Mouse (Mus musculus): ENCODE measurements around the gene Taf5l. TPM values are rescaled to one million over a fixed set of nuclear protein-coding genes. Genes with fewer than 3 reads are reported as not detected.

Taf5l gene
- polyA plus RNA-seq, 1 experiment from 2014 or later, result 45.6 TPM

DNA sequence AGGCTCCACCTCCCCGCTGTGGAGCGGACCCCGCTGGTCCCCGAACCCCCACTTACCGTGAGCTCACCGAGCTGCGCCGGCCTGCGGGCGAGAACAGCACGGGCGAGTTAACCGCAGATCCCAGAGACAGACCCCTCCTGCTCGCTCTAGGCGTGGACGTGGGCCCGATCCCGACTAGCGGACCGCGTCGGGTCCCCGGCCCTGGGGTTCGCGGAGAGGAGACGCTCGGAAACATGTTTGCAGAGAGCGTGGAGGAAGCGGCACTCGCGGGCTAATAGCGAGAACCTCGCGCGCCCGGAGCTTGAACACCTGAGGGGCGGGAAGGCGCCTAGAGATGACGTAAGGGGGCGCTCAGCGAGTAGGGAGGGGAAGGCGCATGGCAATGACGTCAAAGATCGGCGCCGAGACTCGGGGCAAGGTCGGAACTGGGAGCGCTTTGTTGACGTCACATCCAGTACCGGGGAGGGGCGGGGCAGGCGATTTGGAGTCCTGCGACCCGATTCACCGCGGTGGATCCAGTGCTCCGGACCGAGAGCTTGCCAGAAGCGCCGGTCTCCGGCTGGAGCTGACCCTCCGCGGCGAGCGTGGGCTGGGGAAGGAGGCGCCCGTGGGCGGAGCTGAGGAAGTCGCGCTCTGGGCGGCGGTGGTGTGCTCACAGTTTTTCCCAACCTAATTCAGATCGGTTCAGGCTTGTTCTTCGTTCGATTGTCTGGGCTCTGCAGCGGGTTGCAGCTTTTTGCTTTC, 72.1 kb downstream of the Taf5l start, which contains the start of gene Nup133:
Gene Nup133 (minus strand): TSS at position 324 of the 744 bp plus-strand sequence.
- DNase-seq (ENCODE audit: low spot score) (peak; percentile 99), ATAC-seq (ENCODE audit: insufficient read depth, low FRiP score, low TSS enrichment) (peak; percentile 84)
- H3K27me3 ChIP-seq (ENCODE audit: control insufficient read depth, insufficient read depth, low read length), result no peaks in the 10 kb centered on the region
- H3K4me1 ChIP-seq (ENCODE audit: control insufficient read depth, insufficient read depth, low read length), result peaks cover 8% of the 10 kb centered on the region
- H3K9me3 ChIP-seq (ENCODE audit: control insufficient read depth, low read length), result no peaks in the 10 kb centered on the region
- peak within 1 kb of the TSS; percentile 88 for H3K4me2 ChIP-seq (ENCODE audit: low read depth)
- under 1% methylated on average over 76 of the region's 77 CpGs for WGBS
- peak within 1 kb of the TSS; percentile 77 for H3K9ac ChIP-seq (ENCODE audit: low read length)
- H3K27ac ChIP-seq (ENCODE audit: low read depth, low read length), result peak within 1 kb of the TSS; percentile 45; the same call in 1 of the 2 replicates
- H3K4me3 ChIP-seq (ENCODE audit: low read depth, low read length), result peak within 1 kb of the TSS; percentile 99
- peaks cover 3% of the 10 kb centered on the region; the same call in 1 of the 2 replicates for H3K36me3 ChIP-seq (ENCODE audit: control insufficient read depth, insufficient read depth, low read length)

MicroRNAs encoded within 50 kb of the gene (microRNA counts, 519-probe panel; counts per million panel counts)
- 171 counts per million, percentile 57 among the panel's probes with 10 or more counts for microRNA mmu-miR-1967

Small RNA genes within 50 kb of the gene (microRNA-seq; reads per million reads assigned to microRNA genes)
- not detected for gene Mir1967

Other genes starting within 250 kb of the Taf5l start
- gene Rab4a, start 215.4 kb downstream of the Taf5l start, polyA plus RNA-seq (2014; fragmentation: Nextera tagmentation; extraction: Ambion mirVana), result 66.1 and 71.4 TPM in 2 replicates
- 6.3 and 6.7 TPM in 2 replicates for gene Ccsap, start 161.2 kb downstream of the Taf5l start, polyA plus RNA-seq (2014; fragmentation: Nextera tagmentation; extraction: Ambion mirVana)
- gene Acta1, start 126.6 kb downstream of the Taf5l start, polyA plus RNA-seq (2014; fragmentation: Nextera tagmentation; extraction: Ambion mirVana), result 90.2 and 95.2 TPM in 2 replicates
- 49.8 and 52.3 TPM in 2 replicates for gene Nup133, start 72.1 kb downstream of the Taf5l start, polyA plus RNA-seq (2014; fragmentation: Nextera tagmentation; extraction: Ambion mirVana)
- gene Abcb10, start 38.3 kb downstream of the Taf5l start, polyA plus RNA-seq (2014; fragmentation: Nextera tagmentation; extraction: Ambion mirVana), result 20.1 and 21.7 TPM in 2 replicates
- 7.9 and 9.7 TPM in 2 replicates for gene Urb2, start 111 bp upstream of the Taf5l start, polyA plus RNA-seq (2014; fragmentation: Nextera tagmentation; extraction: Ambion mirVana)
- gene Galnt2, start 210.0 kb upstream of the Taf5l start, polyA plus RNA-seq (2014; fragmentation: Nextera tagmentation; extraction: Ambion mirVana), result 89.6 and 92.4 TPM in 2 replicates

Data from neural tube, embryonic 11.5 days (tissue).